Mouse (Mus musculus) embryonic fibroblast, embryonic 13.5 days (primary cell): ENCODE results near the gene Ifna1.

Source experiments
- CTCF ChIP-seq: IDR thresholded peaks from 2 replicates; pipeline ENCODE4 v1.5.1; 2011; ENCODE audit warnings: mild to moderate bottlenecking, control low read depth, low read length, moderate library complexity, borderline replicate concordance; ENCODE audit not compliant: insufficient read depth
- POLR2A ChIP-seq: IDR thresholded peaks from 2 replicates; pipeline ENCODE4 v1.6.1; 2011; ENCODE audit warnings: low read depth, mild to moderate bottlenecking, control low read depth, low read length, moderate library complexity

DNA sequence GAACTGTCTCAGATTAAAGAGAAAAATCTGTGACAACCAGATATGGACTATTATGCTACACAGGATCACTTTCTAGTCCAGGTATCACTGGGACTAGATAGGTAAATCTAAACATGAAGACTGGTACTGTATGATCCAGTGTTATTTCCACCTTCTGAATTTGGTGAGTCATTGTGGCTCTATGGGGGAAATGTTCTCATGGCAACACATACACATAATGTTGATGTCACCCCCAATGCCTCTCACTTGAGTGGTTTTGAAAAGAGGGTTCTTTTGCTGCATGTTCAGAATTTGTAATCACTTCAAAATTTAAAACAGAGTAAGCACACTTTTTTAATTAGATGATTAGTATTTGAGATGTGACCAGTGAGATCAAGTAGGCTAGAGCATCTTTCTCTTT lies 38.3 kb downstream of the Ifna1 start:
- TF ChIP-seq POLR2A, result no peak
- no peak for TF ChIP-seq CTCF
